Mouse (Mus musculus): Measurements from ENCODE around the gene Rmi1. TPM values are rescaled to one million over a fixed set of nuclear protein-coding genes. Genes with fewer than 3 reads are reported as not detected.

Gene Rmi1
- polyA plus RNA-seq, 1 experiment from 2014 or later = 24.2 TPM

- no peak overlapping the region for H3K27ac ChIP-seq (ENCODE audit: low read depth, low read length)
- no peaks in the 10 kb centered on the region for H3K4me1 ChIP-seq (ENCODE audit: control insufficient read depth, insufficient read depth, low read depth, low read length)
- H3K27me3 ChIP-seq (replicated peaks; ENCODE audit: control insufficient read depth, insufficient read depth, low read length) = no peaks in the 10 kb centered on the region
- no peaks in the 10 kb centered on the region for H3K36me3 ChIP-seq (ENCODE audit: control insufficient read depth, insufficient read depth, low read length)
- H3K4me3 ChIP-seq (ENCODE audit: low read length) = no peak overlapping the region
- H3K9me3 ChIP-seq (ENCODE audit: control insufficient read depth, low read length) = peaks cover 4% of the 10 kb centered on the region; the same call in 1 of the 2 replicates
- no peak overlapping the region for H3K9ac ChIP-seq (ENCODE audit: low read depth, low read length)
- no peak for ATAC-seq
- H3K4me2 ChIP-seq (ENCODE audit: low read length) = no peak overlapping the region
- WGBS = 85% methylated on average over 5 of the region's 5 CpGs
Measured at GRCm38 (mm10) chr13:58372278-58373152, 29.5 kb upstream of the Rmi1 start.

DNA sequence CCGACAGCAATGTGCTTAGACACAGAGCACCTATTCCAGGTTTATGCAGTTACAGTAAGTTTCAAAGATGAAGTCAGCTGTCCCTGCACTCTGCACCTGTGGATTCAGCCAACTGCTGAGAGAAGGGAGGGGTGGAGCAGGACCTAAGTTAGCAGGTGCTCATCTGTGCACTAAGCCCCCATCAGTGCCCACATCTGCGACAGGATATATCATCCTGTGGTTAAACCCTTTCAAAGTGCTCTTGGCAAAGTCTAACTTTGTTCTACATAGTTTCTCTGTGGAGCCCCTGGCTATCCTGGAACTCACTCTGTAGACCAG is 28.9 kb upstream of the Rmi1 start:
- no peaks in the 10 kb centered on the region for H3K4me1 ChIP-seq (ENCODE audit: control insufficient read depth, insufficient read depth, low read depth, low read length)
- H3K9ac ChIP-seq (ENCODE audit: low read depth, low read length) = no peak overlapping the region
- H3K27me3 ChIP-seq (replicated peaks; ENCODE audit: control insufficient read depth, insufficient read depth, low read length) = no peaks in the 10 kb centered on the region
- 92% methylated on average over 2 of the region's 2 CpGs for WGBS
- no peak overlapping the region for H3K27ac ChIP-seq (ENCODE audit: low read depth, low read length)
- ATAC-seq = no peak
- H3K4me2 ChIP-seq (ENCODE audit: low read length) = no peak overlapping the region
- no peaks in the 10 kb centered on the region for H3K36me3 ChIP-seq (ENCODE audit: control insufficient read depth, insufficient read depth, low read length)
- peaks cover 4% of the 10 kb centered on the region; the same call in 1 of the 2 replicates for H3K9me3 ChIP-seq (ENCODE audit: control insufficient read depth, low read length)
- H3K4me3 ChIP-seq (ENCODE audit: low read length) = no peak overlapping the region

DNA sequence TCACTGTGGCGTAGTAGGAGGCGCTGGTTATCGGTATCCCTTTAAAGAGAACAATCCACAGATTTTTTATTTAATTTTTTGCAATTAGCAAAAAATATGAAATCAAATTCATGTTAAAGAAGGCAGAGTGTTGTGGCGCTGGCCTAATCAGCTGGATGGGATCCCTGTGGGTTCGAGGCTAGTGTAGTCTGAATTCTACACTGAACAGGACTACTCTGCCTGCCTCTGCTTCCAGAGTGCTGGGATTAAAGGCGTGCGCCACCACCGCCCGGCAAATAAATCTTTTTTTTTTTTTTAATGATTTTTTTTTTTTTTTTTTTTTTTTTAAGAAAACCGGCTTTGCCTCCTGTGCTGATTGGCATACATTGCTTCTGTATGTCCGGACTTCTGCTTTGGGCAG is 17.7 kb upstream of the Rmi1 start:
- Histone ChIP-seq H3K4me2 (ENCODE audit: low read length) (peak overlapping the region; percentile 70), H3K36me3 (ENCODE audit: control insufficient read depth, insufficient read depth, low read length) (peaks cover 24% of the 10 kb centered on the region), H3K9ac (ENCODE audit: low read depth, low read length) (peak overlapping the region; percentile 70), H3K27ac (ENCODE audit: low read depth, low read length) (no peak overlapping the region), H3K9me3 (ENCODE audit: control insufficient read depth, low read length) (peaks cover 15% of the 10 kb centered on the region), H3K4me1 (ENCODE audit: control insufficient read depth, insufficient read depth, low read depth, low read length) (peaks cover 6% of the 10 kb centered on the region; the same call in 1 of the 2 replicates), H3K4me3 (ENCODE audit: low read length) (peak overlapping the region; percentile 73), H3K27me3 (replicated peaks; ENCODE audit: control insufficient read depth, insufficient read depth, low read length) (no peaks in the 10 kb centered on the region)
- ATAC-seq = peak; percentile 44; the same call in 1 of the 2 replicates
- WGBS = 45% methylated on average over 11 of the region's 11 CpGs

GRCm38 (mm10) chr13:58384779-58385546 is 17.1 kb upstream of the Rmi1 start, which contains the start of gene 2210016F16Rik:
Gene 2210016F16Rik (minus strand): TSS chr13:58385225.
- peaks cover 6% of the 10 kb centered on the region; the same call in 1 of the 2 replicates for H3K4me1 ChIP-seq (ENCODE audit: control insufficient read depth, insufficient read depth, low read depth, low read length)
- under 1% methylated on average over 80 of the region's 80 CpGs for WGBS
- peak within 1 kb of the TSS; percentile 73 for H3K4me3 ChIP-seq (ENCODE audit: low read length)
- peak within 1 kb of the TSS; percentile 40; the same call in 1 of the 2 replicates for H3K27ac ChIP-seq (ENCODE audit: low read depth, low read length)
- peaks cover 24% of the 10 kb centered on the region for H3K36me3 ChIP-seq (ENCODE audit: control insufficient read depth, insufficient read depth, low read length)
- ATAC-seq = peak; percentile 79
- peaks cover 15% of the 10 kb centered on the region for H3K9me3 ChIP-seq (ENCODE audit: control insufficient read depth, low read length)
- peak within 1 kb of the TSS; percentile 70 for H3K4me2 ChIP-seq (ENCODE audit: low read length)
- H3K9ac ChIP-seq (ENCODE audit: low read depth, low read length) = peak within 1 kb of the TSS; percentile 70
- H3K27me3 ChIP-seq (replicated peaks; ENCODE audit: control insufficient read depth, insufficient read depth, low read length) = no peaks in the 10 kb centered on the region

- H3K27ac ChIP-seq (ENCODE audit: low read depth, low read length) = no peak overlapping the region
- 87% methylated on average over 7 of the region's 7 CpGs for WGBS
- H3K9me3 ChIP-seq (ENCODE audit: control insufficient read depth, low read length) = peaks cover 10% of the 10 kb centered on the region
- H3K4me3 ChIP-seq (ENCODE audit: low read length) = peak overlapping the region; percentile 73; the same call in 1 of the 2 replicates
- H3K9ac ChIP-seq (ENCODE audit: low read depth, low read length) = no peak overlapping the region; the same call in 1 of the 2 replicates
- H3K27me3 ChIP-seq (replicated peaks; ENCODE audit: control insufficient read depth, insufficient read depth, low read length) = no peaks in the 10 kb centered on the region
- peaks cover 6% of the 10 kb centered on the region; the same call in 1 of the 2 replicates for H3K4me1 ChIP-seq (ENCODE audit: control insufficient read depth, insufficient read depth, low read depth, low read length)
- H3K36me3 ChIP-seq (ENCODE audit: control insufficient read depth, insufficient read depth, low read length) = peaks cover 19% of the 10 kb centered on the region
- no peak for ATAC-seq
- peak overlapping the region; percentile 70 for H3K4me2 ChIP-seq (ENCODE audit: low read length)
Measured at GRCm38 (mm10) chr13:58385547-58385920, 16.5 kb upstream of the Rmi1 start.

GRCm38 (mm10) chr13:58387948-58388347 is 14.1 kb upstream of the Rmi1 start:
- H3K9me3 ChIP-seq (ENCODE audit: control insufficient read depth, low read length) = no peaks in the 10 kb centered on the region
- no peak overlapping the region for H3K4me3 ChIP-seq (ENCODE audit: low read length)
- no peak overlapping the region for H3K27ac ChIP-seq (ENCODE audit: low read depth, low read length)
- H3K4me1 ChIP-seq (ENCODE audit: control insufficient read depth, insufficient read depth, low read depth, low read length) = peaks cover 6% of the 10 kb centered on the region; the same call in 1 of the 2 replicates
- no peak for ATAC-seq
- no peaks in the 10 kb centered on the region for H3K27me3 ChIP-seq (replicated peaks; ENCODE audit: control insufficient read depth, insufficient read depth, low read length)
- peaks cover 8% of the 10 kb centered on the region for H3K36me3 ChIP-seq (ENCODE audit: control insufficient read depth, insufficient read depth, low read length)
- WGBS = 17% methylated on average over 7 of the region's 7 CpGs
- H3K9ac ChIP-seq (ENCODE audit: low read depth, low read length) = no peak overlapping the region
- H3K4me2 ChIP-seq (ENCODE audit: low read length) = no peak overlapping the region

GRCm38 (mm10) chr13:58388379-58388778 is 13.7 kb upstream of the Rmi1 start:
- WGBS = 44% methylated on average over 3 of the region's 3 CpGs
- no peak overlapping the region for H3K4me3 ChIP-seq (ENCODE audit: low read length)
- no peak overlapping the region for H3K4me2 ChIP-seq (ENCODE audit: low read length)
- no peaks in the 10 kb centered on the region for H3K9me3 ChIP-seq (ENCODE audit: control insufficient read depth, low read length)
- H3K27me3 ChIP-seq (replicated peaks; ENCODE audit: control insufficient read depth, insufficient read depth, low read length) = no peaks in the 10 kb centered on the region
- H3K27ac ChIP-seq (ENCODE audit: low read depth, low read length) = no peak overlapping the region
- H3K36me3 ChIP-seq (ENCODE audit: control insufficient read depth, insufficient read depth, low read length) = peaks cover 8% of the 10 kb centered on the region
- H3K4me1 ChIP-seq (ENCODE audit: control insufficient read depth, insufficient read depth, low read depth, low read length) = peaks cover 6% of the 10 kb centered on the region; the same call in 1 of the 2 replicates
- no peak for ATAC-seq
- no peak overlapping the region for H3K9ac ChIP-seq (ENCODE audit: low read depth, low read length)

- no peak overlapping the region for H3K4me2 ChIP-seq (ENCODE audit: low read length)
- H3K4me1 ChIP-seq (ENCODE audit: control insufficient read depth, insufficient read depth, low read depth, low read length) = no peaks in the 10 kb centered on the region
- WGBS = 81% methylated on average over 2 of the region's 2 CpGs
- H3K36me3 ChIP-seq (ENCODE audit: control insufficient read depth, insufficient read depth, low read length) = peaks cover 13% of the 10 kb centered on the region
- no peak overlapping the region for H3K9ac ChIP-seq (ENCODE audit: low read depth, low read length)
- H3K4me3 ChIP-seq (ENCODE audit: low read length) = no peak overlapping the region
- no peak for ATAC-seq
- H3K27ac ChIP-seq (ENCODE audit: low read depth, low read length) = no peak overlapping the region
- H3K9me3 ChIP-seq (ENCODE audit: control insufficient read depth, low read length) = no peaks in the 10 kb centered on the region
- H3K27me3 ChIP-seq (replicated peaks; ENCODE audit: control insufficient read depth, insufficient read depth, low read length) = no peaks in the 10 kb centered on the region
Measured at GRCm38 (mm10) chr13:58389324-58389951, 12.6 kb upstream of the Rmi1 start.

Measured in hindbrain, embryonic 16.5 days (tissue).